Mouse (Mus musculus) intestine, embryonic 15.5 days (tissue): ENCODE data around the gene Zfp235. TPM values are rescaled to one million over a fixed set of nuclear protein-coding genes. Genes with fewer than 3 reads are reported as not detected.

ENCODE experiments used
- ATAC-seq: fragments of 200-750 bp; cut with Nextera tagmentation; 2 replicates; pipeline ENCODE4 v1.8.0; 2017; ENCODE audit warnings: moderate TSS enrichment, moderate library complexity
- H3K27ac ChIP-seq: fragments of 300-500 bp; sonication (generic); 2 replicates; pipeline ENCODE4 v1.5.1; 2015; ENCODE audit warnings: mild to moderate bottlenecking, inconsistent platforms
- H3K27me3 ChIP-seq: fragments of 300-500 bp; sonication (generic); replicated peaks from 2 replicates; pipeline ENCODE4 v1.6.1; 2015; ENCODE audit warnings: inconsistent platforms
- H3K36me3 ChIP-seq: fragments of 300-500 bp; sonication (generic); 2 replicates; pipeline ENCODE4 v1.6.1; 2015; ENCODE audit warnings: inconsistent platforms
- H3K4me1 ChIP-seq: fragments of 300-500 bp; sonication (generic); replicated peaks from 2 replicates; pipeline ENCODE4 v1.6.1; 2015; ENCODE audit warnings: inconsistent platforms
- H3K4me2 ChIP-seq: fragments of 300-500 bp; sonication (generic); replicated peaks from 2 replicates; pipeline ENCODE4 v1.6.1; 2015; ENCODE audit warnings: mild to moderate bottlenecking, inconsistent platforms
- H3K4me3 ChIP-seq: fragments of 300-500 bp; sonication (generic); replicated peaks from 2 replicates; pipeline ENCODE4 v1.5.1; 2015; ENCODE audit warnings: inconsistent platforms
- H3K9ac ChIP-seq: fragments of 300-500 bp; sonication (generic); 2 replicates; pipeline ENCODE4 v1.6.1; 2015; ENCODE audit warnings: inconsistent platforms
- H3K9me3 ChIP-seq: fragments of 300-500 bp; sonication (generic); 2 replicates; pipeline ENCODE4 v1.6.1; 2016; ENCODE audit warnings: inconsistent platforms
- WGBS: fragments of 180-500 bp; shearing (Covaris S2); methylation state at CpG from one replicate; pipeline ENCODE4 v1.1.7; 2015; 5-methylcytosine and 5-hydroxymethylcytosine counted together
- polyA plus RNA-seq: library from polyadenylated mRNA; unstranded; fragments of >200 nt; fragmentation: Nextera tagmentation; extraction: Ambion mirVana; gene quantifications from 2 replicates; pipeline ENCODE4 v1.2.1, GENCODE M21; 2015

Zfp235 gene
- polyA plus RNA-seq, 1 experiment from 2014 or later: 15.2 TPM

- 92% methylated on average over 6 of the region's 6 CpGs for WGBS
- Histone ChIP-seq H3K27me3 (no peaks in the 10 kb centered on the region), H3K4me3 (no peak overlapping the region), H3K4me1 (no peaks in the 10 kb centered on the region), H3K9ac (no peak overlapping the region), H3K9me3 (no peaks in the 10 kb centered on the region), H3K4me2 (no peak overlapping the region), H3K27ac (no peak overlapping the region), H3K36me3 (peaks cover 23% of the 10 kb centered on the region)
- no peak for ATAC-seq
Observed at GRCm38 (mm10) chr7:24142566-24142965, 8.6 kb downstream of the Zfp235 start.

GRCm38 (mm10) chr7:24153272-24153671 lies 19.3 kb downstream of the Zfp235 start:
- Histone ChIP-seq H3K4me3 (no peak overlapping the region), H3K27me3 (no peaks in the 10 kb centered on the region), H3K27ac (no peak overlapping the region), H3K9me3 (no peaks in the 10 kb centered on the region), H3K36me3 (no peaks in the 10 kb centered on the region), H3K9ac (no peak overlapping the region), H3K4me1 (no peaks in the 10 kb centered on the region), H3K4me2 (no peak overlapping the region)
- WGBS: 9% methylated on average over 1 of the region's 1 CpGs
- ATAC-seq: no peak

- Histone ChIP-seq H3K27ac (no peak overlapping the region), H3K9ac (no peak overlapping the region), H3K4me3 (no peak overlapping the region), H3K4me2 (no peak overlapping the region), H3K27me3 (no peaks in the 10 kb centered on the region), H3K9me3 (no peaks in the 10 kb centered on the region), H3K4me1 (0 out of 2 replicates have a peak, but pooled peaks cover 2% of the 10 kb centered on the region), H3K36me3 (no peaks in the 10 kb centered on the region)
- WGBS: 50% methylated on average over 4 of the region's 4 CpGs
- no peak for ATAC-seq
Observed at GRCm38 (mm10) chr7:24172191-24172590, 38.2 kb downstream of the Zfp235 start.

GRCm38 (mm10) chr7:24174618-24175336 lies 40.8 kb downstream of the Zfp235 start, which contains the start of gene Zfp114:
TSS of gene Zfp114 (plus strand) at chr7:24175060.
- Histone ChIP-seq H3K9ac (peak within 1 kb of the TSS; percentile 60), H3K4me2 (peak within 1 kb of the TSS; percentile 64), H3K4me3 (peak within 1 kb of the TSS; percentile 57), H3K27ac (peak within 1 kb of the TSS; percentile 55; the same call in 1 of the 2 replicates), H3K27me3 (no peaks in the 10 kb centered on the region), H3K4me1 (0 out of 2 replicates have a peak, but pooled peaks cover 2% of the 10 kb centered on the region), H3K9me3 (no peaks in the 10 kb centered on the region), H3K36me3 (no peaks in the 10 kb centered on the region)
- 11% methylated on average over 23 of the region's 23 CpGs for WGBS
- peak; percentile 95 for ATAC-seq

- Histone ChIP-seq H3K27me3 (no peaks in the 10 kb centered on the region), H3K9ac (peak overlapping the region; percentile 60), H3K9me3 (no peaks in the 10 kb centered on the region), H3K36me3 (no peaks in the 10 kb centered on the region), H3K4me3 (peak overlapping the region; percentile 57), H3K4me1 (0 out of 2 replicates have a peak, but pooled peaks cover 2% of the 10 kb centered on the region), H3K4me2 (peak overlapping the region; percentile 64), H3K27ac (no peak overlapping the region)
- 51% methylated on average over 6 of the region's 6 CpGs for WGBS
- no peak for ATAC-seq
Observed at GRCm38 (mm10) chr7:24175337-24175711, 41.4 kb downstream of the Zfp235 start.

GRCm38 (mm10) chr7:24187611-24188010 lies 53.6 kb downstream of the Zfp235 start:
- H3K4me3 ChIP-seq: no peak overlapping the region
- no peak overlapping the region for H3K9ac ChIP-seq
- no peak for ATAC-seq
- H3K27ac ChIP-seq: no peak overlapping the region
- H3K4me1 ChIP-seq: no peaks in the 10 kb centered on the region
- no peak overlapping the region for H3K4me2 ChIP-seq
- WGBS: 72% methylated on average over 1 of the region's 1 CpGs
- no peaks in the 10 kb centered on the region for H3K9me3 ChIP-seq
- H3K27me3 ChIP-seq: no peaks in the 10 kb centered on the region
- H3K36me3 ChIP-seq: no peaks in the 10 kb centered on the region

GRCm38 (mm10) chr7:24188901-24189570 lies 55.1 kb downstream of the Zfp235 start:
- H3K4me1 ChIP-seq: no peaks in the 10 kb centered on the region
- H3K4me3 ChIP-seq: no peak overlapping the region
- ATAC-seq: no peak
- H3K9me3 ChIP-seq: no peaks in the 10 kb centered on the region
- H3K36me3 ChIP-seq: peaks cover under 1% of the 10 kb centered on the region; the same call in 1 of the 2 replicates
- no peaks in the 10 kb centered on the region for H3K27me3 ChIP-seq
- no peak overlapping the region for H3K4me2 ChIP-seq
- H3K27ac ChIP-seq: no peak overlapping the region
- WGBS: 67% methylated on average over 4 of the region's 4 CpGs
- H3K9ac ChIP-seq: no peak overlapping the region

GRCm38 (mm10) chr7:24189571-24189944 lies 55.6 kb downstream of the Zfp235 start:
- no peak overlapping the region for H3K4me3 ChIP-seq
- WGBS: 70% methylated on average over 5 of the region's 5 CpGs
- H3K27me3 ChIP-seq: no peaks in the 10 kb centered on the region
- no peak for ATAC-seq
- no peaks in the 10 kb centered on the region for H3K4me1 ChIP-seq
- no peak overlapping the region for H3K9ac ChIP-seq
- peaks cover 6% of the 10 kb centered on the region for H3K36me3 ChIP-seq
- no peak overlapping the region for H3K27ac ChIP-seq
- no peaks in the 10 kb centered on the region for H3K9me3 ChIP-seq
- H3K4me2 ChIP-seq: no peak overlapping the region

GRCm38 (mm10) chr7:24191361-24191760 lies 57.4 kb downstream of the Zfp235 start:
- no peak for ATAC-seq
- Histone ChIP-seq H3K4me1 (no peaks in the 10 kb centered on the region), H3K4me3 (no peak overlapping the region), H3K27ac (no peak overlapping the region), H3K36me3 (peaks cover 10% of the 10 kb centered on the region), H3K9me3 (no peaks in the 10 kb centered on the region), H3K27me3 (no peaks in the 10 kb centered on the region), H3K4me2 (no peak overlapping the region), H3K9ac (no peak overlapping the region)
- 75% methylated on average over 2 of the region's 2 CpGs for WGBS

Other genes starting within 250 kb of the Zfp235 start
- gene Vmn1r178, start 242.2 kb upstream of the Zfp235 start, polyA plus RNA-seq: not detected in 2 replicates
- gene Vmn1r179, start 207.2 kb upstream of the Zfp235 start, polyA plus RNA-seq: not detected in 2 replicates
- gene Vmn1r180, start 183.5 kb upstream of the Zfp235 start, polyA plus RNA-seq: not detected in 2 replicates
- gene Vmn1r181, start 159.6 kb upstream of the Zfp235 start, polyA plus RNA-seq: not detected in 2 replicates
- gene V1rd19, start 132.5 kb upstream of the Zfp235 start, polyA plus RNA-seq: not detected in 2 replicates
- gene Vmn1r183, start 80.9 kb upstream of the Zfp235 start, polyA plus RNA-seq: not detected in 2 replicates
- 13.6 and 15.6 TPM in 2 replicates for gene Zfp180, start 52.2 kb upstream of the Zfp235 start, polyA plus RNA-seq
- gene Zfp112, start 21.9 kb upstream of the Zfp235 start, polyA plus RNA-seq: 4.8 and 6.4 TPM in 2 replicates
- 3.8 TPM in 2 replicates for gene Zfp114, start 40.9 kb downstream of the Zfp235 start, polyA plus RNA-seq
- 7.4 and 7.9 TPM in 2 replicates for gene Zfp111, start 77.3 kb downstream of the Zfp235 start, polyA plus RNA-seq
- gene Zfp109, start 103.4 kb downstream of the Zfp235 start, polyA plus RNA-seq: 4.3 and 4.5 TPM in 2 replicates
- gene Zfp108, start 120.6 kb downstream of the Zfp235 start, polyA plus RNA-seq: 2.8 and 3.1 TPM in 2 replicates
- gene Zfp93, start 136.3 kb downstream of the Zfp235 start, polyA plus RNA-seq: 5.4 and 6.1 TPM in 2 replicates
- gene Zfp61, start 167.1 kb downstream of the Zfp235 start, polyA plus RNA-seq: 23.6 and 24.6 TPM in 2 replicates
- 6.0 and 7.5 TPM in 2 replicates for gene Zfp94, start 182.5 kb downstream of the Zfp235 start, polyA plus RNA-seq
- gene Tescl, start 199.8 kb downstream of the Zfp235 start, polyA plus RNA-seq: 0.18 and 0.27 TPM in 2 replicates
- gene Lypd5, start 215.0 kb downstream of the Zfp235 start, polyA plus RNA-seq: not detected in 2 replicates
- 2.7 and 3.4 TPM in 2 replicates for gene Kcnn4, start 236.1 kb downstream of the Zfp235 start, polyA plus RNA-seq